Mouse (Mus musculus): Measurements from ENCODE around the gene Thumpd2. TPM values are rescaled to one million over a fixed set of nuclear protein-coding genes. Genes with fewer than 3 reads are reported as not detected.
A peak's percentile ranks its signal among the peaks of the same experiment; 100 is the strongest.

Gene Thumpd2
- polyA plus RNA-seq, 1 experiment from 2014 or later: 14.6 TPM

GRCm38 (mm10) chr17:80997226-80997625, 67.7 kb downstream of the Thumpd2 start:
- peak; percentile 91 for ATAC-seq (ENCODE audit: insufficient read depth)
- Histone ChIP-seq H3K4me2 (no peak overlapping the region), H3K4me3 (ENCODE audit: low read depth, low read length) (no peak overlapping the region), H3K27ac (ENCODE audit: low read depth) (peak overlapping the region; percentile 65; the same call in 1 of the 2 replicates), H3K9ac (no peak overlapping the region), H3K27me3 (ENCODE audit: insufficient read depth, low read length) (no peaks in the 10 kb centered on the region), H3K4me1 (ENCODE audit: insufficient read depth) (peaks cover 10% of the 10 kb centered on the region), H3K36me3 (ENCODE audit: insufficient read depth) (no peaks in the 10 kb centered on the region), H3K9me3 (ENCODE audit: low read depth, low read length) (no peaks in the 10 kb centered on the region)
- TF ChIP-seq CTCF (IDR thresholded peaks at IDR 0.05; ENCODE audit: low read depth): no peak
- WGBS: 36% methylated on average over 2 of the region's 2 CpGs
- DNase-seq: peak; percentile 87

GRCm38 (mm10) chr17:80991535-80992127, 73.3 kb downstream of the Thumpd2 start:
- WGBS: 66% methylated on average over 8 of the region's 8 CpGs
- H3K9ac ChIP-seq: no peak overlapping the region
- no peak; the same call in 1 of the 2 replicates for ATAC-seq (ENCODE audit: insufficient read depth)

DNA sequence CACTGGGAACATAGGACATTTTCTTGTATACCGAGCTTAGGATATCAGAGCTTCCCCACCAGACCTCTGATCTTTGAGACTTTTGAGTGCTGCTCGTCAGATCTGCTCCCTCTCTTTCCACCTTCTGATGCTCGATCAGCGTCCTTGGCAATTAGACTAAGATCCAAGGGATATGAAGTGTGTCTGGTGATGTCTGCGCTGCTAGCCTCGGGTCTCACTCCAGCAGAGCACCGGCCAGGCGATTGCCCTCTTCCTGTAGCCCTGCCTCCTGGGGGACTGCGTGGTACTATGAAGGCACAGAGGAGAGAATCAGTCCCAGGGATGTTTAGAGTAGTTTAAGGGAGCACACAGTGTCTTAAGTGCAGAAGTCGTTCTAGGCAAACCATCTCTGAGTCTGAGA, 81.9 kb downstream of the Thumpd2 start:
- 78% methylated on average over 10 of the region's 10 CpGs for WGBS
- TF ChIP-seq CTCF (IDR thresholded peaks at IDR 0.05; ENCODE audit: low read depth): no peak
- H3K27ac ChIP-seq (ENCODE audit: low read depth): no peak overlapping the region

More at GRCm38 (mm10) chr17:80991535-80992127, 73.3 kb downstream of the Thumpd2 start:
- no peak overlapping the region for H3K27ac ChIP-seq (ENCODE audit: low read depth)
- no peaks in the 10 kb centered on the region for H3K9me3 ChIP-seq (ENCODE audit: low read depth, low read length)
- no peaks in the 10 kb centered on the region for H3K4me1 ChIP-seq (ENCODE audit: insufficient read depth)
- H3K4me3 ChIP-seq (ENCODE audit: low read depth, low read length): no peak overlapping the region
- no peak overlapping the region for H3K4me2 ChIP-seq
- H3K27me3 ChIP-seq (ENCODE audit: insufficient read depth, low read length): no peaks in the 10 kb centered on the region
- no peak for TF ChIP-seq CTCF (IDR thresholded peaks at IDR 0.05; ENCODE audit: low read depth)
- no peaks in the 10 kb centered on the region for H3K36me3 ChIP-seq (ENCODE audit: insufficient read depth)
- DNase-seq: no peak

GRCm38 (mm10) chr17:80982412-80982787, 82.5 kb downstream of the Thumpd2 start:
- peak; percentile 94 for TF ChIP-seq CTCF (IDR thresholded peaks at IDR 0.05; ENCODE audit: low read depth)
- no peak overlapping the region for H3K4me3 ChIP-seq (ENCODE audit: low read depth, low read length)
- no peak overlapping the region for H3K27ac ChIP-seq (ENCODE audit: low read depth)
- H3K27me3 ChIP-seq (ENCODE audit: insufficient read depth, low read length): no peaks in the 10 kb centered on the region
- 12% methylated on average over 8 of the region's 8 CpGs for WGBS
- no peaks in the 10 kb centered on the region for H3K9me3 ChIP-seq (ENCODE audit: low read depth, low read length)
- no peak overlapping the region for H3K4me2 ChIP-seq
- ATAC-seq (ENCODE audit: insufficient read depth): peak; percentile 61; the same call in 1 of the 2 replicates
- no peaks in the 10 kb centered on the region for H3K4me1 ChIP-seq (ENCODE audit: insufficient read depth)
- DNase-seq: peak; percentile 91
- no peak overlapping the region for H3K9ac ChIP-seq
- H3K36me3 ChIP-seq (ENCODE audit: insufficient read depth): no peaks in the 10 kb centered on the region

More for the DNA sequence above, 81.9 kb downstream of the Thumpd2 start:
- Histone ChIP-seq H3K27me3 (ENCODE audit: insufficient read depth, low read length) (no peaks in the 10 kb centered on the region), H3K4me2 (no peak overlapping the region), H3K9me3 (ENCODE audit: low read depth, low read length) (no peaks in the 10 kb centered on the region), H3K4me1 (ENCODE audit: insufficient read depth) (no peaks in the 10 kb centered on the region), H3K9ac (no peak overlapping the region), H3K36me3 (ENCODE audit: insufficient read depth) (no peaks in the 10 kb centered on the region), H3K4me3 (ENCODE audit: low read depth, low read length) (no peak overlapping the region)
- no peak for ATAC-seq (ENCODE audit: insufficient read depth)
- DNase-seq: no peak

- no peaks in the 10 kb centered on the region for H3K9me3 ChIP-seq (ENCODE audit: low read depth, low read length)
- DNase-seq (peak; percentile 43), ATAC-seq (ENCODE audit: insufficient read depth) (peak; percentile 32; the same call in 1 of the 2 replicates)
- WGBS: 51% methylated on average over 12 of the region's 12 CpGs
- H3K4me3 ChIP-seq (ENCODE audit: low read depth, low read length): no peak overlapping the region
- TF ChIP-seq CTCF (IDR thresholded peaks at IDR 0.05; ENCODE audit: low read depth): no peak
- H3K4me1 ChIP-seq (ENCODE audit: insufficient read depth): no peaks in the 10 kb centered on the region
- no peak overlapping the region for H3K27ac ChIP-seq (ENCODE audit: low read depth)
- H3K27me3 ChIP-seq (ENCODE audit: insufficient read depth, low read length): no peaks in the 10 kb centered on the region
- H3K9ac ChIP-seq: no peak overlapping the region
- H3K36me3 ChIP-seq (ENCODE audit: insufficient read depth): no peaks in the 10 kb centered on the region
- H3K4me2 ChIP-seq: no peak overlapping the region
Observed at GRCm38 (mm10) chr17:80981721-80982411, 83.0 kb downstream of the Thumpd2 start.

DNA sequence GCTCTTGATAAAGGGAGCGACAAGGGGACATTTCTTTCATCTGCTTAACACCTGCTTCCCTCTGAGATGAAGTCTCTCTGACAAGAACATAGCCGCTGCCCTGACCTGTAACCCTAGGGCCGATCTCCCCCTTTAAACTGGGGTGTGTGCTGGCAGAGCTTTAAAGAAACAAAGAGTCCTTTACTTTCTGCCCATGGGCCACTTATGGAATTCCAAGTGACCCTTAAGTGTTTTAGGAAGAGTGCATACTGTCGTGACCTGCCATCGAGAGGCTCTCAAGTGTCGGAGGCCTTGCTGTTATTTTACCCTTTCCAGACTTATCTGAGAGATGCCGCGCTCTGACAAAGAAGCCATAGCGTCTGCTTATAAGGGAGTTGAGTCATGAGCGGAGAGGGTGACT, 84.8 kb downstream of the Thumpd2 start:
- no peak overlapping the region for H3K4me2 ChIP-seq
- no peaks in the 10 kb centered on the region for H3K27me3 ChIP-seq (ENCODE audit: insufficient read depth, low read length)
- H3K4me3 ChIP-seq (ENCODE audit: low read depth, low read length): no peak overlapping the region
- no peak overlapping the region for H3K27ac ChIP-seq (ENCODE audit: low read depth)
- TF ChIP-seq CTCF (IDR thresholded peaks at IDR 0.05; ENCODE audit: low read depth): no peak
- no peaks in the 10 kb centered on the region for H3K4me1 ChIP-seq (ENCODE audit: insufficient read depth)
- no peaks in the 10 kb centered on the region for H3K36me3 ChIP-seq (ENCODE audit: insufficient read depth)
- H3K9ac ChIP-seq: no peak overlapping the region
- DNase-seq: peak; percentile 58
- 55% methylated on average over 10 of the region's 10 CpGs for WGBS
- H3K9me3 ChIP-seq (ENCODE audit: low read depth, low read length): no peaks in the 10 kb centered on the region
- ATAC-seq (ENCODE audit: insufficient read depth): 0 out of 2 replicates have a peak, but pooled peaks have one; percentile 29

GRCm38 (mm10) chr17:80977245-80977644, 87.6 kb downstream of the Thumpd2 start:
- ATAC-seq (ENCODE audit: insufficient read depth): no peak
- DNase-seq: peak; percentile 23
- 68% methylated on average over 5 of the region's 5 CpGs for WGBS

More at GRCm38 (mm10) chr17:80977245-80977644, 87.6 kb downstream of the Thumpd2 start:
- no peaks in the 10 kb centered on the region for H3K9me3 ChIP-seq (ENCODE audit: low read depth, low read length)
- no peaks in the 10 kb centered on the region for H3K36me3 ChIP-seq (ENCODE audit: insufficient read depth)
- no peak overlapping the region for H3K9ac ChIP-seq
- no peaks in the 10 kb centered on the region for H3K27me3 ChIP-seq (ENCODE audit: insufficient read depth, low read length)
- no peak for TF ChIP-seq CTCF (IDR thresholded peaks at IDR 0.05; ENCODE audit: low read depth)
- no peak overlapping the region for H3K27ac ChIP-seq (ENCODE audit: low read depth)
- H3K4me1 ChIP-seq (ENCODE audit: insufficient read depth): no peaks in the 10 kb centered on the region
- H3K4me2 ChIP-seq: no peak overlapping the region
- no peak overlapping the region for H3K4me3 ChIP-seq (ENCODE audit: low read depth, low read length)

Other genes starting within 250 kb of the Thumpd2 start
- gene Tmem178, start 120.5 kb downstream of the Thumpd2 start, polyA plus RNA-seq (2014; fragmentation: Nextera tagmentation; extraction: Ambion mirVana): 13.6 and 14.5 TPM in 2 replicates